Mouse (Mus musculus) liver, adult 2 months (tissue): ENCODE results near the gene Ube2c.

Experiments used
- CTCF ChIP-seq: fragments of 200-500 bp; IDR thresholded peaks from 2 replicates; pipeline ENCODE4 v1.5.1; 2011; ENCODE audit warnings: low read depth, low read length, control low read depth
- POLR2A ChIP-seq: fragments of 200-500 bp; IDR thresholded peaks from 2 replicates; pipeline ENCODE4 v1.6.1; 2011; ENCODE audit warnings: low read length, control low read depth; ENCODE audit not compliant: insufficient read depth; ENCODE audit errors: extremely low read depth

DNA sequence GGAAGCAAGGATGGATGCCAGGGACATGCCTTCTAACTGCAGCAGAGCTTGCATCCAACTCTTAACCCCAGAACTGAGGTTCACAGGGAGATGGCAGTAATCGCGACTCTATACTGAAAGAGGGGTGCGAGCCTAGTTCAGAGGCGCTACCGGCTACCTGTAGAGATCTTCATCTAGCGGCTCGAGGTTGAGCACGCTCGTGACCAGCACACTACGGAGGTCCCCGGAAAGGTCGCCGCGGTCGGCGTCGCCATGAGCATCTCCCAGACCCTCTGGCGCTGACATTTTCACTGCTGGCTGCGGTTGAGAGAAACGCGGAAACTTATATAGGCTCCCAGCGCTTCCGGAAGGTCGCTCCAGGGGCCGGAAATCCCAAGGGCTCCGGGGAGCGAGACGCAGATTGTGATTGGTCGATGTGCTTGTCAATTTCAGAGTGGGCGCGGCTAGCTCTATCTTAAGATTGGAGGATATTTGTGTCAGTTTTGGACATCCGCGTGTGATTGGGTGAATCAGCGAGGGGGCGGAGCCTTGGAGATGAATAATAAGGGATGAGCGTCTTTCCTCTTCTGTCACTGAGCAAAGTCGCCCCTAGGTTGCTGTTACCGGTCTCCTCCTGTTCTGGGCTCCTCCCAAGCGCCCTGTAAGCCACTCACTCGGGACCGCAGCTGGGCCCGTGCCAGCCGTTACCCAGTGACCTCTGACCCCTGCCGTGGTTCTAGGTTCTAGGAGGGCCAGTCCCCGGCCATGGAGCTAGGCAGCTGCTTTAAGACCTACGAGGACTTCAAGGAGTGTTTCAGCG, 35.0 kb downstream of the Ube2c start, which contains the start of the genes Acot8 and Zswim3:
- TF ChIP-seq CTCF (no peak), POLR2A (peak; percentile 85)
